Mouse (Mus musculus) hindbrain, embryonic 16.5 days (tissue): ENCODE data around the gene Crybb1. TPM values are rescaled to one million over a fixed set of nuclear protein-coding genes. Genes with fewer than 3 reads are reported as not detected.

ENCODE experiments used
- ATAC-seq: fragments of 200-750 bp; cut with Nextera tagmentation; 2 replicates; pipeline ENCODE4 v1.8.0; 2017; ENCODE audit warnings: moderate TSS enrichment, moderate library complexity
- H3K27ac ChIP-seq: fragments of 300-500 bp; sonication (generic); 2 replicates; pipeline ENCODE4 v1.5.1; 2014; ENCODE audit warnings: low read depth, mild to moderate bottlenecking, control low read depth, low read length, moderate library complexity
- H3K27me3 ChIP-seq: fragments of 300-500 bp; sonication (generic); replicated peaks from 2 replicates; pipeline ENCODE4 v1.6.1; 2014; ENCODE audit warnings: low read length; ENCODE audit not compliant: control insufficient read depth, insufficient read depth
- H3K36me3 ChIP-seq: fragments of 300-500 bp; sonication (generic); 2 replicates; pipeline ENCODE4 v1.6.1; 2014; ENCODE audit warnings: mild to moderate bottlenecking, low read length, moderate library complexity, mixed read lengths; ENCODE audit not compliant: control insufficient read depth, insufficient read depth
- H3K4me1 ChIP-seq: fragments of 300-500 bp; sonication (generic); 2 replicates; pipeline ENCODE4 v1.6.1; 2014; ENCODE audit warnings: low read depth, low read length; ENCODE audit not compliant: control insufficient read depth, insufficient read depth
- H3K4me2 ChIP-seq: fragments of 300-500 bp; sonication (generic); 2 replicates; pipeline ENCODE4 v1.6.1; 2014; ENCODE audit warnings: mild to moderate bottlenecking, low read length, control low read depth, moderate library complexity
- H3K4me3 ChIP-seq: fragments of 300-500 bp; sonication (generic); 2 replicates; pipeline ENCODE4 v1.5.1; 2014; ENCODE audit warnings: mild to moderate bottlenecking, low read length, control low read depth, moderate library complexity
- H3K9ac ChIP-seq: fragments of 300-500 bp; sonication (generic); 2 replicates; pipeline ENCODE4 v1.6.1; 2014; ENCODE audit warnings: low read depth, mild to moderate bottlenecking, control low read depth, low read length, moderate library complexity
- H3K9me3 ChIP-seq: fragments of 300-500 bp; sonication (generic); 2 replicates; pipeline ENCODE4 v1.6.1; 2014; ENCODE audit warnings: mild to moderate bottlenecking, low read length, moderate library complexity; ENCODE audit not compliant: control insufficient read depth
- WGBS: fragments of 180-500 bp; shearing (Covaris S2); extraction: QIAGEN DNeasy Blood & Tissue Kit; methylation state at CpG from one replicate; pipeline ENCODE4 v1.1.7; 2014; 5-methylcytosine and 5-hydroxymethylcytosine counted together
- polyA plus RNA-seq: library from polyadenylated mRNA; unstranded; fragments of >200 nt; fragmentation: Nextera tagmentation; extraction: Ambion mirVana; gene quantifications from 2 replicates; pipeline ENCODE4 v1.2.1, GENCODE M21; 2015

The Crybb1 gene
- polyA plus RNA-seq, 1 experiment from 2014 or later, result 7.7 TPM

GRCm38 (mm10) chr5:112292343-112292980 lies 36.8 kb downstream of the Crybb1 start:
- Histone ChIP-seq H3K9ac (no peak overlapping the region), H3K4me1 (no peaks in the 10 kb centered on the region; the same call in 1 of the 2 replicates), H3K4me2 (no peak overlapping the region), H3K9me3 (no peaks in the 10 kb centered on the region), H3K4me3 (no peak overlapping the region), H3K27ac (no peak overlapping the region), H3K27me3 (no peaks in the 10 kb centered on the region), H3K36me3 (no peaks in the 10 kb centered on the region)
- 68% methylated on average over 17 of the region's 17 CpGs for WGBS
- ATAC-seq, result no peak

GRCm38 (mm10) chr5:112293800-112294199 lies 38.2 kb downstream of the Crybb1 start:
- no peaks in the 10 kb centered on the region for H3K9me3 ChIP-seq
- H3K36me3 ChIP-seq, result no peaks in the 10 kb centered on the region
- 89% methylated on average over 2 of the region's 2 CpGs for WGBS
- no peak overlapping the region for H3K4me2 ChIP-seq
- no peaks in the 10 kb centered on the region; the same call in 1 of the 2 replicates for H3K4me1 ChIP-seq
- H3K4me3 ChIP-seq, result no peak overlapping the region
- H3K27me3 ChIP-seq, result no peaks in the 10 kb centered on the region
- ATAC-seq, result no peak
- no peak overlapping the region for H3K9ac ChIP-seq
- H3K27ac ChIP-seq, result no peak overlapping the region

- WGBS, result 72% methylated on average over 4 of the region's 4 CpGs
- no peaks in the 10 kb centered on the region; the same call in 1 of the 2 replicates for H3K4me1 ChIP-seq
- no peak for ATAC-seq
- H3K27ac ChIP-seq, result no peak overlapping the region
- no peak overlapping the region for H3K4me2 ChIP-seq
- H3K27me3 ChIP-seq, result no peaks in the 10 kb centered on the region
- H3K4me3 ChIP-seq, result no peak overlapping the region
- H3K9me3 ChIP-seq, result no peaks in the 10 kb centered on the region
- H3K36me3 ChIP-seq, result no peaks in the 10 kb centered on the region
- no peak overlapping the region for H3K9ac ChIP-seq
Measured at GRCm38 (mm10) chr5:112294696-112295095, 39.1 kb downstream of the Crybb1 start.

- H3K27me3 ChIP-seq, result no peaks in the 10 kb centered on the region
- H3K36me3 ChIP-seq, result no peaks in the 10 kb centered on the region
- H3K9ac ChIP-seq, result no peak overlapping the region
- 31% methylated on average over 8 of the region's 8 CpGs for WGBS
- H3K9me3 ChIP-seq, result no peaks in the 10 kb centered on the region
- H3K4me1 ChIP-seq, result no peaks in the 10 kb centered on the region; the same call in 1 of the 2 replicates
- no peak overlapping the region for H3K4me3 ChIP-seq
- H3K4me2 ChIP-seq, result no peak overlapping the region
- no peak overlapping the region for H3K27ac ChIP-seq
- ATAC-seq, result no peak
Measured at GRCm38 (mm10) chr5:112295162-112295561, 39.5 kb downstream of the Crybb1 start.

GRCm38 (mm10) chr5:112295564-112295963 lies 39.9 kb downstream of the Crybb1 start:
- Histone ChIP-seq H3K9ac (no peak overlapping the region), H3K4me1 (no peaks in the 10 kb centered on the region; the same call in 1 of the 2 replicates), H3K36me3 (no peaks in the 10 kb centered on the region), H3K27ac (no peak overlapping the region), H3K4me2 (no peak overlapping the region), H3K4me3 (no peak overlapping the region), H3K27me3 (no peaks in the 10 kb centered on the region), H3K9me3 (no peaks in the 10 kb centered on the region)
- 61% methylated on average over 8 of the region's 8 CpGs for WGBS
- ATAC-seq, result no peak

- Histone ChIP-seq H3K9ac (no peak overlapping the region), H3K9me3 (no peaks in the 10 kb centered on the region), H3K4me2 (no peak overlapping the region), H3K4me1 (no peaks in the 10 kb centered on the region; the same call in 1 of the 2 replicates), H3K36me3 (no peaks in the 10 kb centered on the region), H3K27ac (peak overlapping the region; percentile 21; the same call in 1 of the 2 replicates), H3K27me3 (no peaks in the 10 kb centered on the region), H3K4me3 (no peak overlapping the region)
- ATAC-seq, result no peak
- WGBS, result 66% methylated on average over 6 of the region's 6 CpGs
Measured at GRCm38 (mm10) chr5:112296404-112297181, 41.0 kb downstream of the Crybb1 start.

GRCm38 (mm10) chr5:112297257-112297656 lies 41.6 kb downstream of the Crybb1 start:
- H3K36me3 ChIP-seq, result no peaks in the 10 kb centered on the region
- H3K27ac ChIP-seq, result peak overlapping the region; percentile 21; the same call in 1 of the 2 replicates
- H3K9ac ChIP-seq, result no peak overlapping the region
- H3K4me3 ChIP-seq, result no peak overlapping the region
- no peak for ATAC-seq
- no peak overlapping the region for H3K4me2 ChIP-seq
- H3K27me3 ChIP-seq, result no peaks in the 10 kb centered on the region
- H3K4me1 ChIP-seq, result no peaks in the 10 kb centered on the region; the same call in 1 of the 2 replicates
- WGBS, result 58% methylated on average over 2 of the region's 2 CpGs
- H3K9me3 ChIP-seq, result no peaks in the 10 kb centered on the region

- no peak overlapping the region for H3K9ac ChIP-seq
- WGBS, result 91% methylated on average over 12 of the region's 12 CpGs
- H3K27me3 ChIP-seq, result no peaks in the 10 kb centered on the region
- no peak for ATAC-seq
- H3K4me1 ChIP-seq, result no peaks in the 10 kb centered on the region; the same call in 1 of the 2 replicates
- H3K4me2 ChIP-seq, result no peak overlapping the region
- H3K36me3 ChIP-seq, result no peaks in the 10 kb centered on the region
- H3K9me3 ChIP-seq, result no peaks in the 10 kb centered on the region
- no peak overlapping the region for H3K27ac ChIP-seq
- H3K4me3 ChIP-seq, result no peak overlapping the region
Measured at GRCm38 (mm10) chr5:112298226-112298988, 42.8 kb downstream of the Crybb1 start.

GRCm38 (mm10) chr5:112299399-112299798 lies 43.8 kb downstream of the Crybb1 start:
- Histone ChIP-seq H3K4me2 (no peak overlapping the region), H3K9me3 (no peaks in the 10 kb centered on the region), H3K36me3 (no peaks in the 10 kb centered on the region), H3K27ac (no peak overlapping the region), H3K4me1 (no peaks in the 10 kb centered on the region; the same call in 1 of the 2 replicates), H3K9ac (no peak overlapping the region), H3K4me3 (no peak overlapping the region), H3K27me3 (no peaks in the 10 kb centered on the region)
- WGBS, result 80% methylated on average over 4 of the region's 4 CpGs
- ATAC-seq, result no peak
